Mouse (Mus musculus): ENCODE results near the gene Tspoap1.

Tspoap1 gene

GRCm38 (mm10) chr11:87760301-87761081 is at the start of gene Tspoap1:
Tspoap1 (plus strand) TSS chr11:87760541.
- in situ Hi-C loops (cut with MboI), result no loop called here

GRCm38 (mm10) chr11:87712188-87712587 is 48.2 kb upstream of the Tspoap1 start:
- in situ Hi-C loops (cut with MboI), result no loop called here

- in situ Hi-C loops (cut with MboI), result no loop called here
These were observed 44.3 kb upstream of the Tspoap1 start for GRCm38 (mm10) chr11:87715999-87716398.

DNA sequence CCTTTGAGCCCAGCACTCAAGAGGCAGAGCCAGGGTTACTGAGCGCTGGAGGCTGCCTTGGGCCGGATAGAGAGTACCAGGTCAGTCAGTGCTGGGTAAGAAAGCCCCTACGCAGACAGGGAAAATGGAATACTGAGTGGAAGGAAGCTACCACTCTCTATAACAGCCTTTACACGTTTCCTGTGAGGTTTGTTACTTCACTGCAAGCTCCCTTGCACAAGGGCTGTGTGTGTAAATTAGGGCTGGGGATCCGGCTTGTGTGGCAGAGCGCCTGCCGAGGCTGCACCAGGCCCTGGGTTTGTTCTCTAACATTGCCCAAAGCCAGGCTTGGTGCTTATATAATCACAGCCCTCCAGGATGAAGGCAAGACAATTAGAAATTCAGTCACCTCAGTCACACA is 40.8 kb upstream of the Tspoap1 start:
- in situ Hi-C loops (cut with MboI), result no loop called here

GRCm38 (mm10) chr11:87720324-87720723 is 40.0 kb upstream of the Tspoap1 start:
- in situ Hi-C loops (cut with MboI), result no loop called here

GRCm38 (mm10) chr11:87720839-87721238 is 39.5 kb upstream of the Tspoap1 start:
- in situ Hi-C loops (cut with MboI), result no loop called here

GRCm38 (mm10) chr11:87722168-87722567 is 38.2 kb upstream of the Tspoap1 start:
- in situ Hi-C loops (cut with MboI), result no loop called here

GRCm38 (mm10) chr11:87722891-87723290 is 37.5 kb upstream of the Tspoap1 start:
- in situ Hi-C loops (cut with MboI), result no loop called here

GRCm38 (mm10) chr11:87725515-87725914 is 34.8 kb upstream of the Tspoap1 start:
- in situ Hi-C loops (cut with MboI), result loop anchor here (5.0 kb wide), 1 partner anchor 42 kb away; no protein-coding TSS in a partner anchor

DNA sequence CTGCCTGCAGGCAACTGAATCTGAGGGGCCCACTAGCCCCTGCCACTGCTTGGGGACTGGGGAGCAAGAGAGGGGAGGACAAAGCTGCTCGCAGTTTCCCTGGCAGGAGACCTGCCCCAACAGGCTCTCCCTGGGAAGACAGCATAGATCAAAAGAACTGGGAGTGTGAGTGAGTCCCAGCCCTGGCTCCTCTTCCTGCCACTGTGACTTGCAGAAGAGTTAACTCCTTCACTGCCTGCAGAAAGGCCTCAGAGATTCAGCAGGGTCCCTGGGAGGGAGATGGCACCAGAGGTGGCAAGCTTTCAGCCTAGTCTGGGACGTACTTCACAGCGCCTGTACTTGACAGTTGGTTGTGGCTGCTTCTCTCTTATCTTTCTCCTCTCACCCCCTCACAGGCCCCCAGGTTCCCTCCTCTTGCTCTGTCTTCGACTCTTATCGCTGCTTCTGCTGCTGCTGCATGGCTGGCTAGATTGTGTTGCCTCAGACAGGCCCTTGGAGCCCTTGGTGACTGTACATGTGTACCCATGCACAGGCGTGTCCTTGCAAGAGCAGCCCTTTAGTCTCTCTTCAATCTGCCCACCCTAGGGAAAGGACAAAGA is 34.3 kb upstream of the Tspoap1 start:
- in situ Hi-C loops (cut with MboI), result loop anchor here (5.0 kb wide), 1 partner anchor 41 kb away; no protein-coding TSS in a partner anchor

- in situ Hi-C loops (cut with MboI), result loop anchor here (5.0 kb wide), 1 partner anchor 40 kb away; no protein-coding TSS in a partner anchor
These were observed 33.3 kb upstream of the Tspoap1 start for GRCm38 (mm10) chr11:87727021-87727420.

DNA sequence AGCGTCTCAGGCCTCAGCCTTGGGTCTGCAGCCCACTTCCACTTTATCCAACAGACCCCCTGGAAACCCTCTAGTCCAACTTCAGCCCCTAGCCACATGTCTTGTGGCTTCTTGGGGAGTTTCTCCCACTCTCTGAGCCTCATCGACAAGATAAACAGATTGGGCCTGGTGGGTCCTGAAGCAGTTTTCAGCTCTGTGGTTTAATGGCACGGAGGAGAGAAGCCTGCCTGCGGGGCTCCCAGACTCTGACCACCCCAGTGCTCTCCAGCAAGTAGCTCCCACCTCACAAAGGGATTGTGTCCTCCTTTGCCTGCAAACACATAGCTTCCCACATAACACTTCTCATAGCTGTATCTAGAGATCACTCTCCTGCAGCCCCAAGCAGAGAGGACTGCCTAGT is 32.9 kb upstream of the Tspoap1 start:
- in situ Hi-C loops (cut with MboI), result loop anchor here (5.0 kb wide), 1 partner anchor 40 kb away; no protein-coding TSS in a partner anchor

DNA sequence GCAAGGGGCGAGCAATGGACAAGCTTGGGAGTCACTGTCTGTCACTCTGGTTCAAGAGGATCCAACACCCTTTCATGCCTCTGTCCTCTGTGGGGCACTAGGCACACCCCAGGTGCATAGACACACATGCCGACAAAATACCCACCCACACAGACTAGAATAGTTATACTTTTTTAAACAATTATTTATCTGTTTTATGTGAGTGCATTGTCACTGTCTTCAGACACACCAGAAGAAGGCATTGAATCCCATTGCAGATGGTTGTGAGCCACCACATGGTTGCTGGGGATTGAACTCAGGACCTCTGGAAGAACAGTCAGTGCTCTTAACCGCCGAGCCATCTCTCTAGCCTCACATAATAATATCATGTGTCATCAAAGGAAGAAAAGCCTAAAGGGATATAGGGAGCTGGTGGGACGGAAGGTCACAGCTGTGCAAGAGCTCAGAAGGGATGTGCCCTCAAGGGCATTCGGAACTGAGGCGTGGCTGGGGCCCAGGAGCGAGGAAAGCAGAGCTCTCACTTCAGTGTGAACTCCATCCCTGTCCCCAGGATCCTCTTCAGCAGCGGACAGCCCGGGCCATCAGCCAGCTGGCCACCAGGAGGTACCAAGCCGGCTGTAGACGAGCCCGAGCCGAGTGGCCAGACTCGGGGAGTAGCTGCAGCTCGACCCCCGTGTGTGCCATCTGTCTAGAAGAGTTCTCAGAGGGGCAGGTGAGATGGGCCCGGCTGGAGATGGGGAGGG is 31.3 kb upstream of the Tspoap1 start:
- in situ Hi-C loops (cut with MboI), result loop anchor here (5.0 kb wide), 1 partner anchor 38 kb away; no protein-coding TSS in a partner anchor

DNA sequence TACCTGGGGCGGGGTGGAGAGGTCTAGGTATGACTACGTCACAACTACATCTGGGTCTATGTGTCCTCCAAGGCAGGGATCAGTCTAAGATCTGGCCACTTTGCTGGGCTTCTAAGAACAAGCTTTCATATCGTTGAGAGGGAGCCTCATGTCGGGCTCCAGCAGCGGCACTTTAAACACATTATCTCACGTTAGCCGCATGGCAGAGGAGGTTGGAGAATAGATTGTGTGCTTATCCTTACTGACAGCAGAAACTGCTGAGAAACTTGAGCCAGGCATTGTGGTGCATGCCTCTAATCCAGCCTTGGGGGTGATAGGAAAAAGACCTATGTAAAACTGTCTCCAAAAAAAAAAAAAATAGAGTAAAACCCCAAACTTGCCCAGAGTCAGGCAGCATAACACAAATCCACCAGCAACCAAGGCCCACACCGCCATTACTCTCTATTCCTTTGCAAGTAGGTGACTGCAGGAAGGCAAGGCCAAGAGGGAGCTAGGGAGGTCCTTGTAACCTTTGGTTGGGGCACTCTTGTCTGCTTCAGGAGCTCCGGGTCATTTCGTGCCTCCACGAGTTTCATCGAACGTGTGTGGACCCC is 30.7 kb upstream of the Tspoap1 start:
- in situ Hi-C loops (cut with MboI), result loop anchor here (5.0 kb wide), 1 partner anchor 38 kb away; no protein-coding TSS in a partner anchor

GRCm38 (mm10) chr11:87730652-87731310 is 29.6 kb upstream of the Tspoap1 start:
- in situ Hi-C loops (cut with MboI), result no loop called here

GRCm38 (mm10) chr11:87734346-87734745 is 26.0 kb upstream of the Tspoap1 start:
- in situ Hi-C loops (cut with MboI), result no loop called here

DNA sequence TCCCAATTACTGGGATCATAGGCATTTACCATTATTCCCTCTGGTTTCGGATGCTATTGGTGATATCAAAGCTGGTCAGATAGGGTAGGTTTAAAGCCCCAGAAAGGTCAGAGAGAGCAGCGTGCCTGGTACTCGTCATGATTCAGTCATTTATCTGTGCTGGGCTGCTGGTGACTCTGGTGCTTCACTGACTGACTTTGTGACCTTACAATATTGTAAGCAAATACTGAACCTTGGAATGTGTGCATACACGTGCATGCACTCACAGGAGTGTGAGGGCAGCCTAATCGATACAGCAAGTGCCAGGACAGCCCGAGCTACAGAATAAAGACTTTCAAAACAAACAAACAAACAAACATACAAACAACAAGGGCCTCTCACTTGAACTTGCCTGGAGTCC is 24.6 kb upstream of the Tspoap1 start:
- in situ Hi-C loops (cut with MboI), result no loop called here

GRCm38 (mm10) chr11:87736647-87737134 is 23.6 kb upstream of the Tspoap1 start:
- in situ Hi-C loops (cut with MboI), result no loop called here

DNA sequence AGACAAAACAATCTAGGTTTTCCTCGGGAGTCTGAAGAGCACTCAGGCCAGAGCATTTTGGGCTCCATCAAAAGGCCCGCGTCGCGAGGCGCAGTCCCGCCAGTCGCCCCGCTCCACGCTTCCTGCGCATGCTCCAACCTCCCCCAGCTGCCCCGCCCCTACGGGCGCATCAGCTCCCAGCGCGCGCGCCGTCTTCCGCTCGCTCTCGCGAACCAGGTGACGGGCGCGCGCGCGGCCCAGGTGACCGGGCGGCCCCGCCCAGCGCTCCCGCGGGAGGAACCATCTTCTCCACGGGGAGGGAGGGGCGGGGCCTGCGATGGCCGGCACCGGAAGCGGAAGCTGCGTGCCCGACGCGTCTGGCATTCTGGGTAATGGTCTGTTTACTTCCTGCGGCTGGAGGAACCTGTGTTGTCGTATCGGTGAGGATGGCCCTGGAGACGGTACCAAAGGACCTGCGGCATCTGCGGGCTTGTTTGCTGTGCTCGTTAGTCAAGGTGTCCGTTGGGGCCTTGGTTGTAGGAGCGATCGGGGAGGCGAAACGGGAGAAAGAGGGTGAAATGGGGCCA is 23.1 kb upstream of the Tspoap1 start, which contains the start of gene Supt4a:
TSS of gene Supt4a (plus strand) at position 378 of the 566 bp plus-strand sequence.
- in situ Hi-C loops (cut with MboI), result no loop called here

- in situ Hi-C loops (cut with MboI), result no loop called here
These were observed 16.6 kb upstream of the Tspoap1 start for GRCm38 (mm10) chr11:87743691-87744090.

- in situ Hi-C loops (cut with MboI), result no loop called here
These were observed 15.4 kb upstream of the Tspoap1 start for GRCm38 (mm10) chr11:87744964-87745363.

Data from mature B cell (primary cell).